Mouse (Mus musculus) E14TG2a.4 (cell line): ENCODE data around the gene Unc5c.

ENCODE experiments used
- H3K27me3 ChIP-seq: 2 replicates; pipeline ENCODE4 v1.6.1; 2014; ENCODE audit warnings: low read length, control low read depth; ENCODE audit not compliant: insufficient read depth
- H3K36me3 ChIP-seq: 2 replicates; pipeline ENCODE4 v1.6.1; 2014; ENCODE audit warnings: low read length, control low read depth; ENCODE audit not compliant: insufficient read depth
- H3K4me1 ChIP-seq: replicated peaks from 2 replicates; pipeline ENCODE4 v1.6.1; 2014; ENCODE audit warnings: low read depth, low read length, control low read depth
- H3K4me3 ChIP-seq: replicated peaks from 2 replicates; pipeline ENCODE4 v1.5.1; 2014; ENCODE audit warnings: mild to moderate bottlenecking, low read length
- H3K9me3 ChIP-seq: 2 replicates; pipeline ENCODE4 v1.6.1; 2014; ENCODE audit warnings: low read length, control low read depth
- CTCF ChIP-seq: conservative IDR thresholded peaks from 2 replicates; pipeline ENCODE4 v1.5.1; 2014; ENCODE audit warnings: low read length
- NANOG ChIP-seq: IDR thresholded peaks from 2 replicates; pipeline ENCODE4 v1.6.1; 2014; ENCODE audit warnings: borderline replicate concordance, low read length, mixed read lengths
- POU5F1 ChIP-seq: IDR thresholded peaks from 2 replicates; pipeline ENCODE4 v1.6.1; 2014; ENCODE audit warnings: low read length, borderline replicate concordance

Unc5c gene

DNA sequence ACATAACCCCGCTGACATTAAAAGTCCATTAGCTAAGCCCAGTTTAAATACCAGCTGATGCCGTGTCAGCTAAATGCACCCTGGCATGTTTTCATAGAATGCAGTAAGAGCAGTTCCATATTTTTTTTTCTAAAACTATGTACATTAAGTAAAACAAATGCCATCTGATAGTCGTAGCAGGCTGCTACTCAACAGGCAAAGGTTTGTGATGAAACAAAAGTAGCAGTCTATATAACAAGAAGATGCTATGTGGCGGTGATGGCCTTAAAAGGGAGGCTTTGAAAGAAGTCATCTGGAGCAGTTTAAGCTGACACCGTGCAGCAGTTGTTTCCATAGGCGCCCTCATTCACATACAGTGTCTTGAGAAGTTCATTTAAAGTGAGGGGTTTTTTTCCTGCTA lies 10.9 kb downstream of the Unc5c start:
- TF ChIP-seq NANOG (no peak), POU5F1 (no peak), CTCF (no peak)
- H3K4me3 ChIP-seq = no peak overlapping the region
- H3K36me3 ChIP-seq = no peaks in the 10 kb centered on the region
- H3K4me1 ChIP-seq = no peaks in the 10 kb centered on the region
- H3K27me3 ChIP-seq = no peaks in the 10 kb centered on the region
- no peaks in the 10 kb centered on the region for H3K9me3 ChIP-seq

- Histone ChIP-seq H3K4me1 (no peaks in the 10 kb centered on the region), H3K36me3 (no peaks in the 10 kb centered on the region), H3K4me3 (no peak overlapping the region), H3K9me3 (no peaks in the 10 kb centered on the region), H3K27me3 (no peaks in the 10 kb centered on the region)
- TF ChIP-seq NANOG (no peak), POU5F1 (no peak), CTCF (no peak)
These were observed 11.7 kb downstream of the Unc5c start for GRCm38 (mm10) chr3:141476670-141477069.

GRCm38 (mm10) chr3:141482465-141482864 lies 17.4 kb downstream of the Unc5c start:
- Histone ChIP-seq H3K4me1 (no peaks in the 10 kb centered on the region), H3K9me3 (no peaks in the 10 kb centered on the region), H3K4me3 (no peak overlapping the region), H3K36me3 (no peaks in the 10 kb centered on the region), H3K27me3 (no peaks in the 10 kb centered on the region)
- TF ChIP-seq CTCF (no peak), POU5F1 (no peak), NANOG (no peak)

- Histone ChIP-seq H3K4me1 (no peaks in the 10 kb centered on the region), H3K36me3 (no peaks in the 10 kb centered on the region), H3K27me3 (no peaks in the 10 kb centered on the region), H3K9me3 (no peaks in the 10 kb centered on the region), H3K4me3 (no peak overlapping the region)
- TF ChIP-seq CTCF = no peak
- TF ChIP-seq POU5F1 = no peak
- TF ChIP-seq NANOG = no peak
These were observed 18.8 kb downstream of the Unc5c start for GRCm38 (mm10) chr3:141483665-141484431.

- no peaks in the 10 kb centered on the region for H3K9me3 ChIP-seq
- no peaks in the 10 kb centered on the region for H3K4me1 ChIP-seq
- no peaks in the 10 kb centered on the region for H3K27me3 ChIP-seq
- no peak overlapping the region for H3K4me3 ChIP-seq
- H3K36me3 ChIP-seq = no peaks in the 10 kb centered on the region
- TF ChIP-seq POU5F1 = no peak
- no peak for TF ChIP-seq CTCF
- no peak for TF ChIP-seq NANOG
These were observed 20.2 kb downstream of the Unc5c start for GRCm38 (mm10) chr3:141485218-141485617.

DNA sequence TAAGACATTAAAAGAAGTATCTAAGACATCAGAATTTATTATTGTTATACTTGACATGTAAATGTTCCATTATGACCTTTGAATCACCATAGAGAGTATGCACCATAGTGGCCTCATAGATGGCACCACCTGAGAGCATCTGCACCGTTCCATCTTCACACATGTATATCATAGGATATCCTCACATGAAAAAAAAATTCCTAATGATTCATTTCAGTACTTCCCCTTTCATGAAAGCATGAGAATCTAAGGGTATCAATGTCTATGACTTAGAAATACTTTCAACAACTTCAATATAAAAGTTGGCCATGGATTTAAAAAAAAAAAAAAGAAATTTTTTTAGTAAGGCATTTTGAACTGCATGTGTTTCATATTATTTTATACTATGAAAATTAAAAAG lies 25.6 kb downstream of the Unc5c start:
- Histone ChIP-seq H3K36me3 (no peaks in the 10 kb centered on the region), H3K9me3 (no peaks in the 10 kb centered on the region), H3K27me3 (no peaks in the 10 kb centered on the region), H3K4me3 (no peak overlapping the region), H3K4me1 (no peaks in the 10 kb centered on the region)
- no peak for TF ChIP-seq CTCF
- TF ChIP-seq POU5F1 = no peak
- TF ChIP-seq NANOG = no peak

- H3K27me3 ChIP-seq = no peaks in the 10 kb centered on the region
- no peaks in the 10 kb centered on the region for H3K36me3 ChIP-seq
- TF ChIP-seq POU5F1 (no peak), NANOG (no peak), CTCF (no peak)
- H3K9me3 ChIP-seq = no peaks in the 10 kb centered on the region
- H3K4me3 ChIP-seq = no peak overlapping the region
- H3K4me1 ChIP-seq = no peaks in the 10 kb centered on the region
These were observed 26.4 kb downstream of the Unc5c start for GRCm38 (mm10) chr3:141491272-141491950.

DNA sequence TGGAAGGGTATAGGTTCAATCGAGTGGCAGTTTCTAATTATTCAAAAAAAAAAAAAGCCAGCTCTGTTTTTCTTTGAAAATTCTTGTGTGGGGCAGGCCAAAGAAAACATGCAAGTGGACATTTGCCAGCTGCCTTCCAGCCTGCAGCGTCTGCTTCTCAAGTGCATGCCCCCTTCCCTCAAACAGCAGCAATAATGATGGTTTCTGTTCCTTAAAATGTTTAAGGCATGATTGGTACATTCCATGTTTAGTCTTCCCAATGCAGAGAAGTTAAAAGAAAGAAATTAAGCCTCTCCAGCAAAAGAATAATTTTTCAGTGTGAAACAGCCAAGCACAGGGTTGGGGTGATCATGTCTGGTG lies 26.9 kb downstream of the Unc5c start:
- H3K9me3 ChIP-seq = no peaks in the 10 kb centered on the region
- no peak for TF ChIP-seq NANOG
- TF ChIP-seq POU5F1 = no peak
- no peak for TF ChIP-seq CTCF
- H3K4me3 ChIP-seq = no peak overlapping the region
- no peaks in the 10 kb centered on the region for H3K36me3 ChIP-seq
- H3K27me3 ChIP-seq = no peaks in the 10 kb centered on the region
- no peaks in the 10 kb centered on the region for H3K4me1 ChIP-seq

DNA sequence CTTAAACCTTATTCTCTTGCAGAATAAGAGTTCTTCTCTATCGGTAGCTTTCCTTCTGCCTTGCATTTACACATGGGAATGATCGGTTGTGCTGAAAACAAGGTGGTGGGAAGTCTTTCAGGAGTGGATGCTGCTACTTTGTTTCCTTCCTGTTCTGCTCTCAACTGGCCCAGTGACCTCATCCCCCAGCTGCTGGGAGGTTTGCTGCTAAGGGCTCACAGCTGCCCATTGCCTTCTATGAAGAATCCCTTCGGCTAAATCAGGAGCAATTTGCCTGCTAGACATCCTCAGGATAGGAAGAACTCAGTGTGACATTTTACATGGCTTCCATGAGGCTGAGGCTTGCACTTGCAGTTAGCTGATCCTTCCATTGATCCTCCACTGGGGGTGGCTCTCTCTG lies 28.0 kb downstream of the Unc5c start:
- Histone ChIP-seq H3K9me3 (no peaks in the 10 kb centered on the region), H3K27me3 (no peaks in the 10 kb centered on the region), H3K4me3 (no peak overlapping the region), H3K36me3 (no peaks in the 10 kb centered on the region), H3K4me1 (no peaks in the 10 kb centered on the region)
- TF ChIP-seq CTCF (no peak), POU5F1 (no peak), NANOG (no peak)
